ENCODE assay signal across 8 mouse cellular contexts in the genomic region with DNA sequence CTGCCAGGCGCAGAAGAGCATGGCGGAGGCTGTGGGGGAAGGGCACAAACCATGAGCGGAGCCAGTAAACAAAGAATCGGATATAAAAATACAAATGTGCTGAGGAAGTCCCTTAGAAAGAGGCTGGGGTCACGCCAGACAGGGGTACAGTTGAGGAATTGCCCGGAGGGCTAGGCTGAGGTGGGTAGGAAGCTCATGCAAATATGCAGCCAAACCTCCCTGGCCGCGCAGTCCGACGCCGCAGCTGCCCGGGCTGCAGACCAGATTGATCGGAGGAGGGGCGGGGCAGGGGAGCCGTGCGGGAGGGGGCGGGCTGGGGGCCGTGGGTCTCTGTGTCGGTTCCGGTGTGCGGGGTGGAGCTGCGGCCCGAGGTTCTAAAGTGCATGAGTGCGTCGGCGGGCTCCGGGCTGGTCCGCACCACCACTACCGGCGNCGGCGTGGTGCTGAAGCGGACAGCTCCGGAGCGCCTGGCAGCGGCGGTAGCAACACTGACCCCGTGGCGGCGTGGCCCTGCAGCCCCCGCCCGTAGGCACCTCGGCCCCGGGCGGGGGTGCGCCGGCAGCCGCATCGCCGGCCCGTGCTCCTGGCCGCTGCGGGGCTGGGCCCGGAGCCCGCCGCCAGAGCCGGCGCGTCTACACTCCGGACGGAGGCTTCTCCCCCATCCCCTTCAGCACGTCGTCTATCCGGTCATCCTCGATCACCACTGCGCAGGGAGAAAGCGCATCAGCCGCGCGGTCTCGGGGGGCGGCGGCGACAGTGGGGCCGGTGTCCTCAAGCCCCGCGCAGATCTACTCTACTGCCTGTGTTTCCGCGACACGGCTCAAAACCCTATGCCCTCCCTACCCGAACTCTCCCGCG. TPM values are rescaled to one million over a fixed set of nuclear protein-coding genes. Genes with fewer than 3 reads are reported as not detected.
DNase-seq lines count a peak whose midpoint lies in the region; ATAC-seq and TF ChIP-seq lines count a peak whose summit lies in the region.

No protein-coding gene starts in this region.

- ATAC-seq in cerebellum, adult (ENCODE audit: insufficient number of reproducible peaks, low FRiP score, low TSS enrichment) = no peak
- 0 out of 2 replicates have a peak, but pooled peaks have one; percentile 27 for ATAC-seq in heart, embryonic 12.5 days (ENCODE audit: insufficient number of reproducible peaks, low FRiP score)
- 0 out of 2 replicates have a peak, but pooled peaks have one; percentile 33 for ATAC-seq in kidney, postnatal 0 days (replicated peaks; ENCODE audit: low FRiP score, low read depth)

- no peak for TF ChIP-seq CTCF in kidney, postnatal 0 days (IDR thresholded peaks at IDR 0.05; ENCODE audit: low read depth)

- H3K27me3 ChIP-seq in heart, embryonic 12.5 days (replicated peaks) = peaks cover 53% of the 10 kb centered on the region
- 0 out of 2 replicates have a peak, but pooled peaks cover 6% of the 10 kb centered on the region for H3K27me3 ChIP-seq in kidney, postnatal 0 days (ENCODE audit: insufficient read depth, low read length)
- peaks cover 27% of the 10 kb centered on the region for H3K27me3 ChIP-seq in midbrain, embryonic 10.5 days (ENCODE audit: low read depth, poor library complexity, severe bottlenecking)

- peak; percentile 32 for DNase-seq in cerebellum, adult 11 months
- DNase-seq in B cell, adult 2 months = peak; percentile 32 to 47
- peak; percentile 70 to 75 for DNase-seq in cerebellum, postnatal 10 days
- peak; percentile 54 for DNase-seq in kidney, postnatal 0 days (ENCODE audit: low spot score)
- DNase-seq in midbrain, embryonic 10.5 days (ENCODE audit: low spot score) = peak; percentile 68
- DNase-seq in right cerebral cortex, adult 18-20 months = no peak

- H3K4me1 ChIP-seq in heart, embryonic 12.5 days (replicated peaks) = peaks cover 29% of the 10 kb centered on the region
- peaks cover 24% of the 10 kb centered on the region; the same call in 1 of the 2 replicates for H3K4me1 ChIP-seq in kidney, postnatal 0 days (replicated peaks; ENCODE audit: insufficient read depth, low read length)
- peaks cover 45% of the 10 kb centered on the region for H3K4me1 ChIP-seq in midbrain, embryonic 10.5 days

- peak overlapping the region; percentile 70 for H3K4me3 ChIP-seq in heart, embryonic 12.5 days
- peak overlapping the region; percentile 70 for H3K4me3 ChIP-seq in kidney, postnatal 0 days (replicated peaks; ENCODE audit: low read depth, low read length)
- peak overlapping the region; percentile 86 for H3K4me3 ChIP-seq in midbrain, embryonic 10.5 days

- no peak overlapping the region for H3K9ac ChIP-seq in heart, embryonic 12.5 days
- H3K9ac ChIP-seq in kidney, postnatal 0 days (ENCODE audit: low read depth, low read length) = no peak overlapping the region

- no peaks in the 10 kb centered on the region for H3K9me3 ChIP-seq in heart, embryonic 12.5 days (replicated peaks)
- no peaks in the 10 kb centered on the region for H3K9me3 ChIP-seq in kidney, postnatal 0 days (replicated peaks; ENCODE audit: low read length)
- H3K9me3 ChIP-seq in midbrain, embryonic 10.5 days (replicated peaks) = no peaks in the 10 kb centered on the region

- peak overlapping the region; percentile 97 for H3K4me2 ChIP-seq in heart, embryonic 12.5 days
- H3K4me2 ChIP-seq in kidney, postnatal 0 days (ENCODE audit: low read length) = peak overlapping the region; percentile 99

- 3% methylated on average over 78 of the region's 83 CpGs for WGBS in heart, embryonic 12.5 days
- 3% methylated on average over 66 of the region's 83 CpGs for WGBS in kidney, postnatal 0 days
- WGBS in midbrain, embryonic 10.5 days = 2% methylated on average over 82 of the region's 83 CpGs

- H3K27ac ChIP-seq in heart, embryonic 12.5 days (ENCODE audit: poor library complexity, severe bottlenecking) = no peak overlapping the region
- no peak overlapping the region for H3K27ac ChIP-seq in kidney, postnatal 0 days
- peak overlapping the region; percentile 95 for H3K27ac ChIP-seq in midbrain, embryonic 10.5 days (replicated peaks)

- H3K36me3 ChIP-seq in heart, embryonic 12.5 days = no peaks in the 10 kb centered on the region; the same call in 1 of the 2 replicates
- no peaks in the 10 kb centered on the region for H3K36me3 ChIP-seq in kidney, postnatal 0 days (ENCODE audit: insufficient read depth, low read length)
- H3K36me3 ChIP-seq in midbrain, embryonic 10.5 days = peaks cover 20% of the 10 kb centered on the region

RNA-seq across cellular contexts. Expression of a gene that starts 1.3 kb away (rescaled TPM):
- 0.43 and 0.58 TPM in 2 replicates for polyA plus RNA-seq in heart, embryonic 12.5 days (2016; fragmentation: Nextera tagmentation; extraction: Ambion mirVana)
- 0.72 and 0.79 TPM in 2 replicates for polyA plus RNA-seq in kidney, postnatal 0 days (2015; fragmentation: Nextera tagmentation; extraction: Ambion mirVana)
- polyA plus RNA-seq in midbrain, embryonic 10.5 days (2016; fragmentation: Nextera tagmentation; extraction: Ambion mirVana) = 3.1 and 3.3 TPM in 2 replicates

RNA-seq across cellular contexts. Expression of a gene that starts 8.2 kb away (rescaled TPM):
- 31.7 and 32.4 TPM in 2 replicates for polyA plus RNA-seq in heart, embryonic 12.5 days (2016; fragmentation: Nextera tagmentation; extraction: Ambion mirVana)
- polyA plus RNA-seq in kidney, postnatal 0 days (2015; fragmentation: Nextera tagmentation; extraction: Ambion mirVana) = 35.9 and 36.5 TPM in 2 replicates
- polyA plus RNA-seq in midbrain, embryonic 10.5 days (2016; fragmentation: Nextera tagmentation; extraction: Ambion mirVana) = 59.4 and 61.1 TPM in 2 replicates

RNA-seq across cellular contexts. Expression of a gene that starts 8.4 kb away (rescaled TPM):
- 0.62 TPM in 1 of 2 replicates, not detected in the other for polyA plus RNA-seq in heart, embryonic 12.5 days (2016; fragmentation: Nextera tagmentation; extraction: Ambion mirVana)
- 0.34 TPM in 1 of 2 replicates, not detected in the other for polyA plus RNA-seq in kidney, postnatal 0 days (2015; fragmentation: Nextera tagmentation; extraction: Ambion mirVana)
- not detected in 2 replicates for polyA plus RNA-seq in midbrain, embryonic 10.5 days (2016; fragmentation: Nextera tagmentation; extraction: Ambion mirVana)

RNA-seq across cellular contexts. Expression of a gene that starts 8.4 kb away (rescaled TPM):
- polyA plus RNA-seq in heart, embryonic 12.5 days (2016; fragmentation: Nextera tagmentation; extraction: Ambion mirVana) = 16.3 and 20.1 TPM in 2 replicates
- polyA plus RNA-seq in kidney, postnatal 0 days (2015; fragmentation: Nextera tagmentation; extraction: Ambion mirVana) = 27.8 and 28.6 TPM in 2 replicates
- 36.0 and 42.1 TPM in 2 replicates for polyA plus RNA-seq in midbrain, embryonic 10.5 days (2016; fragmentation: Nextera tagmentation; extraction: Ambion mirVana)

RNA-seq across cellular contexts. Expression of a gene that starts 9.9 kb away (rescaled TPM):
- polyA plus RNA-seq in heart, embryonic 12.5 days (2016; fragmentation: Nextera tagmentation; extraction: Ambion mirVana) = 0.55 and 1.2 TPM in 2 replicates
- polyA plus RNA-seq in kidney, postnatal 0 days (2015; fragmentation: Nextera tagmentation; extraction: Ambion mirVana) = 1.2 and 1.6 TPM in 2 replicates
- 5.0 and 6.5 TPM in 2 replicates for polyA plus RNA-seq in midbrain, embryonic 10.5 days (2016; fragmentation: Nextera tagmentation; extraction: Ambion mirVana)
